Mouse (Mus musculus): ENCODE data around the gene Gna15. TPM values are rescaled to one million over a fixed set of nuclear protein-coding genes. Genes with fewer than 3 reads are reported as not detected.

Gene Gna15
- total RNA-seq, 2 experiments from 2014 or later, result 41.4 to 45.2 TPM

DNA sequence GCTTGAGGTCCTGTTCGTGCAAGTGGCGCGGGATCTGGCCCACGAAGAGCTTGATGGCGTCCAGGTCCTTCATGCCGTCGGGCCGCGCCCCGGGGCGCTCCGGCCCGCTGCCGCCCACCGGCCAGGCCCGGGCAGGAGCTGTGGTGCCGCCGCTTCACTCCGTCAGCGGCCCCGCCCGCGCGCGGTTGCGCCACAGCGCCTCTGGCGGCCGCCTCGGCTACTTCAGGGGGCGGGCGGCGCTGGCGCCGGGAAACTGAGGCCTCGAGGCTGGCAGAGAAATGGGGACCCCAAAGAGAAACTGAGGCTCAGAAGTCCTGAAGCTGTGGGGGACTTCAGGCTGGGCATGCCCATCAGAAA lies 41.5 kb downstream of the Gna15 start, which contains the start of gene Celf5:
Celf5 (minus strand) TSS at position 177 of the 357 bp plus-strand sequence.
- ATAC-seq (replicated peaks; ENCODE audit: low FRiP score, low TSS enrichment, poor library complexity, severe bottlenecking), result peak; percentile 26; the same call in 1 of the 2 replicates

GRCm38 (mm10) chr10:81481605-81482532 lies 42.2 kb downstream of the Gna15 start:
- ATAC-seq (replicated peaks; ENCODE audit: low FRiP score, low TSS enrichment, poor library complexity, severe bottlenecking), result no peak

GRCm38 (mm10) chr10:81474461-81474860 lies 49.6 kb downstream of the Gna15 start:
- ATAC-seq (replicated peaks; ENCODE audit: low FRiP score, low TSS enrichment, poor library complexity, severe bottlenecking), result no peak

- no peak for ATAC-seq (replicated peaks; ENCODE audit: low FRiP score, low TSS enrichment, poor library complexity, severe bottlenecking)
These were observed 51.0 kb downstream of the Gna15 start for GRCm38 (mm10) chr10:81473003-81473451.

GRCm38 (mm10) chr10:81472403-81473002 lies 51.5 kb downstream of the Gna15 start:
- no peak for ATAC-seq (replicated peaks; ENCODE audit: low FRiP score, low TSS enrichment, poor library complexity, severe bottlenecking)

- ATAC-seq (replicated peaks; ENCODE audit: low FRiP score, low TSS enrichment, poor library complexity, severe bottlenecking), result no peak
These were observed 53.6 kb downstream of the Gna15 start for GRCm38 (mm10) chr10:81470454-81470853.

DNA sequence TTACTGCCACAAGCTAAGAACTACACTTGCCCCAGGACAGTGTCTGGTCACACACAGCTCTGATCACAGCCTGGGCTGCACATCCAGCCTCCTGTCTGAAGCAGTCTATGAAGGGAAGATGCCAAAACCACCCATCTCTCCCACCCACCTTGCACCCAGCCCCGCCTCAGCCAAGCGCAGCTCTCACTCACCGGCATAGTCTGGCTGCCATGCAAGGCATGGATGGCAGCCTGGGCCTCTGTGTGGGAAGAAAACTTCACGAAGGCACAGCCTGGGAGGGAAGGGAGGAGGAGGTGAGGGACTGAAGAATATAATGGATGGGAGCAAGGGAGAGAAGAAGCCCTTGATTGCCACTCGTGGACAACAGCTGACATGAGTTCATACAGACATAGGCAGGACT lies 54.8 kb downstream of the Gna15 start:
- ATAC-seq (replicated peaks; ENCODE audit: low FRiP score, low TSS enrichment, poor library complexity, severe bottlenecking), result no peak

DNA sequence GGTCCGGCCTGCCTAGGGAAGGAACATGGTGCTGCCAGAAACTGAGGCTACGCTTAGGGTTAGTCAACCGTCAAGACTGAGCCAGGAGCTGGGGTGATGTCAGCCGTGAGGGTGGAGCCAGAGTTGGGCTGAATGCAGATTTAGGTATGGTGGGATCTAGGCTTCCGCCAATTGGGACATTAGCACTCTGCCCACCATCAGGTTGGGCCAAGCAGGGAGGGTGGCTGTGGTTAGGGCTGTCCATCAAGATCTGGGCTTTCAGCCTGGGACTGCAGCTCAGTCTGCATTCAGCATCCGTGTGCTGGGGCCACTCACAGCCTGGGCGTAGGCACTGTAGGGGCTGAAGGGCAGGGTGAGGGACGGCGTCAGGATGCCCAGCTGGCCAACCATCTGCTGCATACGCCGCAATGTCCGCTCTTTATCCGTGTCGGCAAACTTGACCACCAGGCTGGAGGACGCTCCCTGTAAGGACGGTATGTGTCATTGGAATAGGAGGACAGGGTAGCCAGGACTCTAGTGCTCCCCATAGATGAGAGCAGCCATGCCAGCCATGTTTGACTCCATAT lies 56.3 kb downstream of the Gna15 start:
- no peak for ATAC-seq (replicated peaks; ENCODE audit: low FRiP score, low TSS enrichment, poor library complexity, severe bottlenecking)

DNA sequence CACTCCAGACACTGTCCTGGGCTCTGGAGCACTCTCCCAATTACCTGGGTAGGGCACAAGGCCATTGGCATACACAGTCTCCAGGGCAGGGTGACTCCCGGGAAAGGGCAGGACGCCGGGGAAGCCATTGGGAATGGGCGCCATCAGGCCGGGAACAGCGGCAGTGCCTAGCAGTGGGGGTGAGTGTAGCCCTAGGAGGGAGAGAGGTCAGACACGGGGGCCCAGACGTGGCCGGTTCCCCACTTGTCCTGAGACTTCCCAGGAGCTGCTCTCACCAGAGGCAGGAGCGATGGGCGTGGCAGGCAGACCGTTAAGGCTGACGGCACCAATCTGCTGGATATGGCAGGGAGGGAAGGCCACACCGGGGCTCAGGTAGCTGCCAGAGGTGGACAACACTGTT lies 57.1 kb downstream of the Gna15 start:
- ATAC-seq (replicated peaks; ENCODE audit: low FRiP score, low TSS enrichment, poor library complexity, severe bottlenecking), result no peak

DNA sequence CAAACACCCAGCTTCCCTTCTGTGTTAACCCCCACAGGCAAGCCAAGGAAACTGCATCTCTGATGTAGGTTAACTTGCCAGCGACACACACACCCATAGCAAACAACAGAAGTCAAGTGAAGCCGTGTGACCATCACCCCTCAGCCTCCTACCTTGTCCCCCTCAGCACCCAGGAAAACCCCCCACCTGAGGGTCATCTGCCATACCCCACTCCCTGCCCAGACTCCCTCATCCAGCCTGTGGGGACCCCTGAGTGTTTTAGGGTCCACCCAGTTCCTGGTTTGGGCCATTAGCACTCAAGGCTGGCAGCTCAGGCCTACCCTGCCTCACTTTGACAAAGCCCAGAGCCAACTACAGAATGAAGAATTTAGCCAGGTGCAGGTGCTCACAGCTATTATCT lies 58.0 kb downstream of the Gna15 start:
- ATAC-seq (replicated peaks; ENCODE audit: low FRiP score, low TSS enrichment, poor library complexity, severe bottlenecking), result no peak

GRCm38 (mm10) chr10:81465265-81465645 lies 58.8 kb downstream of the Gna15 start:
- ATAC-seq (replicated peaks; ENCODE audit: low FRiP score, low TSS enrichment, poor library complexity, severe bottlenecking), result peak; percentile 36

DNA sequence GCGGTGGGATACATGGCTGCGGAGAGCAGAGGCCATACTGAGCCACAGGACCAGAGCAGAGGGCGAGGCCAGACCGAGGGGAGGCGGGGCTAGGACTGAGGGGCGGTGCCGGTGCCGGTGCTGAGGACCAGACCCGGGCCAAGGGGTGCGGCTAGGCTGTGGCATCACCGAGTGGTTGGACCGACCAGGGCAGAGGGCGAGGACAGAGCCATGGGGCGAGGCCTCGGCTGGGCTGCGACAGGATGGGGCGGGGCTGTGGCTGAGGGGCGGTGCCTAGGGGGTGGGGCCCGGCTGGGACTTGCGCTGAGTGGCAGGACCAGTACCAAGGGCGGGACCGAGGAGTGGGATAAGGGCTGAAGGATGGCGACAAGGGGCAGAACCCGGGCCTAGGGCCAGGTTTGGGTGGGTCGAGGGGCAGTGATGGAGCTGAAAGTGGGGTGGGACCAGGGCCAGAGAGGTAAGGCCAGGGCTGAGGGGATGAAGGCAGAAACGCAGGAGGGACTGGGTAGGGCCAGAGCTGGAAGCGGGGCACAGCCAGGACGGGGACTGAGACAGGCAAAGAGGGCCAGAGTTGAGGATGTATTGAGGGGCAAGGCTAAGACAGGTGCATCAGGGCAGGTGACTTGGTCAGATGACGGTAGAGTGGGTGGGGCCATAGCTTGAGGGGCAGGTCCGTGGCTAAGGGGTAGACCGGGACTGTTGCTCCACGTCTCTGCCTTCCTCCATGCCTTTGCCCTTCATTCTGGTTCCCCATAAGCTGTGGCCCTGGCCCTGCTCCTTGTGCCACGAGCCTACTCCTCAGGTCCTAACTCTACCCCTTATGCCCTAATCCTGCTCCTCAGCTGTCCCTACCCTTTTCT lies 59.4 kb downstream of the Gna15 start:
- peak; percentile 87 for ATAC-seq (replicated peaks; ENCODE audit: low FRiP score, low TSS enrichment, poor library complexity, severe bottlenecking)

DNA sequence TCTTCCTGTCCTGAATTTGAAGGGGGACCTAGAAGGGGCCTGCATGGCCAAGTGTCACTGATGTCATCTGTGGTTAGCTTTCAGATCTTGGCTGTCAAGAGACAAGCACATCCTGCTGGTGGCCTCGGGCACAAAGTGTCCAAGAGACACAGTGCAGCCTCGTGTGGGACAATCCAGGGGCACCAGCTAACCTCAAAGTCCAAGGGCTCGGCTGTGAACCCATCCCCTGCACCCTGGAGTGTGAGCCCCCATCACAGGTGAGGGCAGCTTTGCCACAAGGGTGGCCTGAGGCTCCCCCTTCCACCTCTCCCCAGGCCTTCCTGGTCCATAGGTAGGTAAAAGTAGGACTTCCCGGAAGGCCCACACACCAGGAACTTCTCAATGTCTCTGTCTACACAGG lies 60.5 kb downstream of the Gna15 start:
- ATAC-seq (replicated peaks; ENCODE audit: low FRiP score, low TSS enrichment, poor library complexity, severe bottlenecking), result no peak

- ATAC-seq (replicated peaks; ENCODE audit: low FRiP score, low TSS enrichment, poor library complexity, severe bottlenecking), result no peak
These were observed 61.1 kb downstream of the Gna15 start for GRCm38 (mm10) chr10:81462917-81463316.

DNA sequence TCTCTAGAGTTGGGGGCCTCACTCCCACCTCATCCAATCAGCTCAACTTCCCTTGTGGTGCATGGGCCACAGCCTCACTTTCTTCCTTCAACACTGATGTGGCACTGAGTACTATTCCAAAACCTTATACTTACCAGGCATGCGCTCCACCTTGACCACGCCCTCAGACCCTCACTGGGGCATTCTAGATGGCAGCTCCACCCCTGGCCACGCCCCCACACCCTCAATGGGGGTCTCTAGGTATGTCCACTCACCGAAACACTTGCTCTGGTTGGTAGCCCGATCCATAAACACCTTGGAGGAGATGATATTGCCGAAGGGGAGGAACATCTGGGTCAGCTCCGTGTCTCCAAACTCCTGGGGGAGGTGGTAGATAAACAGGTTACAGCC lies 61.6 kb downstream of the Gna15 start:
- no peak for ATAC-seq (replicated peaks; ENCODE audit: low FRiP score, low TSS enrichment, poor library complexity, severe bottlenecking)

- no peak for ATAC-seq (replicated peaks; ENCODE audit: low FRiP score, low TSS enrichment, poor library complexity, severe bottlenecking)
These were observed 62.2 kb downstream of the Gna15 start for GRCm38 (mm10) chr10:81461673-81462414.

DNA sequence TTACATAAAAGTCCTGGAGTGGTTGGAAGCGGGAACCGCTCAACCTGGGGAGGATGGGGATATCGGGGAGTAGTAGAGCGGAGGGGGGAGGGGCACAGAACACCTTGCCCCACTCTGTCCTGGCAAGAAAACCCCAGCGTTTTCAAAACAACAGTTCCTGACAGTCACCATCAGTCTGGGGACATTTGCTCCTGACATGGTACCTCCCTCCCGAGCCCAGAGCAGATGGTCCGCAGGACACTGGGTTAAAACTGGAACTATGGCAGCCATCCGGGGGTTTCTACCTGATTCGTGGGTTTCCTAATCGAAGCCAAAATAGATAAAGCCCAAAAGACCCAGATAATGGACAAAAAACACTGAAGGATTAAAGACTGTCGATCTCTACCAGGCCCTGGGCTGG lies 63.1 kb downstream of the Gna15 start:
- no peak for ATAC-seq (replicated peaks; ENCODE audit: low FRiP score, low TSS enrichment, poor library complexity, severe bottlenecking)

GRCm38 (mm10) chr10:81460471-81460870 lies 63.6 kb downstream of the Gna15 start:
- no peak for ATAC-seq (replicated peaks; ENCODE audit: low FRiP score, low TSS enrichment, poor library complexity, severe bottlenecking)

- ATAC-seq (replicated peaks; ENCODE audit: low FRiP score, low TSS enrichment, poor library complexity, severe bottlenecking), result no peak
These were observed 64.6 kb downstream of the Gna15 start for GRCm38 (mm10) chr10:81459399-81459798.

Measured in megakaryocyte-erythroid progenitor cell, adult 5-6 weeks (primary cell).